Mouse (Mus musculus) right cerebral cortex, postnatal 10 days (tissue): Measurements from ENCODE around the gene Igf1r.

Experiments used
- DNase-seq, 2 experiments: peaks; one replicate each; pipeline ENCODE4 v3.0.0; 2021; ENCODE audit warnings: low spot score in 2 of 2

Igf1r gene

DNA sequence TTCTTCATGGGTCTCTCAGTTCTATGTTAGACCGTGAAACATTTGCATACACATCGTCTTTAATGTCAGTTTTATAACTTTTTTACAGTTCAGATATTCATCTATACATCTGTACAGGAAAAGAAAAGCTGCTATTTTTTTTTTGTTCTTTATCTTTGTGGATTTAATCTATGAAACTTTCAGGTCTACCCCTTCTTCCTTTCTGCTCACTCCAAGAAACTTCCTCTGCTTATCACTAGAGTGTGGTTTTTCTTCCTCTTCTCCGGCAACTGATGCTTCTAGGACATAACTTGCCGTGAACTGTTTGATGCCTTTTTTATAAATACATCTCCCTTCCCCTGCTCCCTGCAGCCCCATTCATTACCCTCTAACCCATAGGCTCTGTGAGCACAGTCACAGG is 275.0 kb downstream of the Igf1r start:
- DNase-seq, result no peak

DNA sequence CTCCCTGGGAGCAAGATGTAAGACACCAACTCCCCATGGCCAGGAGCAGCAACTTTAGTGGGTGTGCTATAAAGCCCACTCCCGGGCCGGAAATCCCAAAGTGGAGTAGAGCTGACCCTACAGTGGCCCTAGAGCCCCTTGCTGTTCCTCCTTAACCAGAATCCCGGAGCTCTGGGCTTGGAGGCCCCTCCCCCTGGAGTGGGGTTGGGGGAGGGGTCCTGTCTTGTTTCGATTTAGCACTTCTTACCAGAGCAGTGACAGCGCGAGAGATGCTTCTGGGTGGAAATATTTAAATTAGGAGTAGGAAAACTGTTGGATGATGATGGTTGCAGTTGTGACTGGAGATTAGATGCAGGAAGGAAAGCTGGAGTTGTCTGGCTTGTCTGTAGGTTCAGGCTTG is 275.9 kb downstream of the Igf1r start:
- DNase-seq, result no peak

- DNase-seq, result no peak
These were observed 278.2 kb downstream of the Igf1r start for GRCm38 (mm10) chr7:68230831-68231230.

DNA sequence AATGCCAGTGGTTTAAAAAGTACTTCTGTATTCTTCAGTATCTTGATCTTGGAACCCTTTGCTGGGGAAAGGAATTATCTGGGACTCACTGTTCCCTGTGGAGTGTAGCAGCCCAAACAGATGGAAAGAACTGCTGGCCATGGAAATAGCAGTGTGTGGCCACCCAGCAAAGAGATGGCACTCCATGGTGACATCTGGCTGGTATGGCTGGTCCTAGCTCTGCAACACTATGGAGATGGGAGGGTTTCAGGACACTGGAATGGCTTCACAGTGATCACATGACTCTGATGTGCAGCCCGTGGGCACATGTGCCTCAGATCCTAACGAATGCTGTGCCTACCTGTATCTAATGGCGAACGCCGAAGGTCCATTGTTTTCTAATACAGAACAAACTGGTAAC is 279.9 kb downstream of the Igf1r start:
- no peak for DNase-seq

- DNase-seq, result peak in 1 of 2 experiments; percentile 38
These were observed 281.1 kb downstream of the Igf1r start for GRCm38 (mm10) chr7:68233619-68234223.

GRCm38 (mm10) chr7:68236817-68237216 is 284.2 kb downstream of the Igf1r start:
- no peak for DNase-seq

- DNase-seq, result no peak
These were observed 286.7 kb downstream of the Igf1r start for GRCm38 (mm10) chr7:68239220-68239827.

GRCm38 (mm10) chr7:68241205-68241604 is 288.6 kb downstream of the Igf1r start:
- DNase-seq, result no peak

GRCm38 (mm10) chr7:68245681-68246080 is 293.1 kb downstream of the Igf1r start:
- no peak for DNase-seq

DNA sequence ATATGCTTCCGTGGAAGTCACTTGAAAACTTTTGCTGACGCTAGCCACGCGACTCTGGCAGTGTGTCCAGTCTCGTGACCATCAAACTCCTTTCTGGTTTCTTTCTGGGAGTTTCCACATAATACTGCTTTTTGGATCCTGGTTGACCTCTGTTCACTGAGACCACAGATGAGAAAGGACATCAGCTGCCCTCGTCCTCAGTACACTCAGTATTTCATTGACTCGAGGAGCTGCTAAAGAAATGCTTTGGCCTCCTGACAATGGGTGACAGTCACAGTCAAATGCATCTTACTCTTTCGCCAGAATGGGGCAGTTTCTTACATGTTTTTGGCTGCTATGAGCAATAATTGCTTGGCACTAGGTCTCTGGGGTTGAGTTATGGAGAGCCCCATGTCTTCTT is 293.6 kb downstream of the Igf1r start:
- DNase-seq, result no peak

DNA sequence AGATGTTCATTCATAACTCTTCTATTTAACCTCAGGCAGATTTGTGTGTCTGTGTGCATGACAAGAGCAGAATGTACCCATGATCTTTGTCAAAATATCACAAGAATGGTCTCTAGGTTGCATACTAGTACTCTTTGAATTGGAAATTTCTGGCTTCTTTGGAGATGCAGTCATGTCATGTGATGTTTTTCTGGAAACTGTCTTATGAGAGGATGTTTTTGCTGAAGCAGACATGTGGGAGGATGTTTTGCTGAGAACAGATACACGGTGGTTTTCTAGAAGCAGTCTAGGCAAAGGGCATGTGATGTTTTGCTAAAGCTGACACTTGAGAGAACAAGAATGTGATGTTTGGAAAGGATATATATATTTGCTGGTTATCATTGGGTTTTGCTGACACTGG is 297.8 kb downstream of the Igf1r start:
- no peak for DNase-seq

GRCm38 (mm10) chr7:68250902-68251301 is 298.3 kb downstream of the Igf1r start:
- no peak for DNase-seq

- no peak for DNase-seq
These were observed 305.1 kb downstream of the Igf1r start for GRCm38 (mm10) chr7:68257767-68258166.

DNA sequence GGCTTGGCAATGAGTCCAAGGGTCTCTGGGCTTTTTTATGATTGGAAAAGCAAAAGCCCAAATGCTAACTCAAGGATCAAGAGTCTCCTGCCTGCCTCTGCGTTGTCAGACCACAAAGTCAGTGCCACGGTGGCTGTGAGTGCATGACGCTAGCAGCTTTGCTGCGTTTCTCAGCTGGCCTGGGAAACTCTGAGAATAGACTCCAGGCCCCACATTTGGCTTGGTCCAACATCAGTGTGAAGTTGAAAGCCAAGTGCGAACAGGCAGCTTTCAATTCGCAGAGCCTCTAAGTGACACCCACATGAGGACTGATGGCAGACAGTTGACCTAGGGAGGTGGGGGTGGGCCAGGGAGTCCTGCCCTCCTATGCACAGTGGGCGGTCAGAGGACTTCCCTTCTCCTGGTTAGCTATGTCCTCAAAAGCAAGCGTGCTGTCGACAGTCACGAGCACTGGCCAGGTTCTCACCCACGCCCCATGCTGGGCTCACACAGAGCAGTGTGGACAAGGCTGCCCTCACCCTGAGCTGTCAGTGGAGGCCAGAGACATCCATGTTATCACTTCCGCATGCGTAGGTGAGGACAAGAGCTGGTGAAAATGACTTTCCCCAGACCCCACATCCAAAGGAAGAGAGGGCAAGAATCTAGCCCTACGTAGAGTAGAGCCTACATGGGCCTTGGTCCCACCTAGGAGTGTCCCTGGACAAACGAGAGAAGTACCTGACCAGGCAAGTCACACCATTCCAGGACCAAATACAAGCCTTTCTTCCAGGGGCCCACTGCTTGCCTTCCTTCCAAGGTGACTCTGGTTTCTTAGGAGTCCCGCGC is 305.9 kb downstream of the Igf1r start:
- DNase-seq, result no peak

DNA sequence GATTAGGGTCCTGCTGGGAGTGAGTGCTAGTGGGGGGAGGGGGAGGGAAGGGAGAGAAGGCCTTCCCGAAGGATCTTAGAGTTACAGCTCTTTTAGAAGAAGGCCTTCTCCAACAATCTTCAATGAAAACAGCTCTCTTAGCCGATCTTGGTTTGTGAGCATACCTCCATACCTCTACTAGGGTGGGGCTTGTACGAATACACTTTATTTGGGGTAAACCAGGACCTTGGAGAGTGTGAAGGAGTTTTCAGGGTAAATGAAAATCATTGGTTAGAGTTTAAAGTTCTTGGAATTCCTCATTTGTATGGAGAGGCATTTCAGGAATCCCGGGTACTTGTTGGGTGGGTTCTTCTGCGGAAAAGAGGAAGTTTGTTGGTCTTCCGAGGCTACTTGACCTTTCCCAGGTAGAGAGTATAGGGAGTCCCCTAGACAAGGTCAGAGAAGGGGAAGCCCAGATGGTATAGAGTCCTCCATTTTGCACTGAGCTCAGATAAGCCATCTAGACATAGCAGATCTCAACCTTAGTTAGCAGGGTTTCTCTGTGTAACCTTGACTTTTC is 307.0 kb downstream of the Igf1r start:
- DNase-seq, result no peak

DNA sequence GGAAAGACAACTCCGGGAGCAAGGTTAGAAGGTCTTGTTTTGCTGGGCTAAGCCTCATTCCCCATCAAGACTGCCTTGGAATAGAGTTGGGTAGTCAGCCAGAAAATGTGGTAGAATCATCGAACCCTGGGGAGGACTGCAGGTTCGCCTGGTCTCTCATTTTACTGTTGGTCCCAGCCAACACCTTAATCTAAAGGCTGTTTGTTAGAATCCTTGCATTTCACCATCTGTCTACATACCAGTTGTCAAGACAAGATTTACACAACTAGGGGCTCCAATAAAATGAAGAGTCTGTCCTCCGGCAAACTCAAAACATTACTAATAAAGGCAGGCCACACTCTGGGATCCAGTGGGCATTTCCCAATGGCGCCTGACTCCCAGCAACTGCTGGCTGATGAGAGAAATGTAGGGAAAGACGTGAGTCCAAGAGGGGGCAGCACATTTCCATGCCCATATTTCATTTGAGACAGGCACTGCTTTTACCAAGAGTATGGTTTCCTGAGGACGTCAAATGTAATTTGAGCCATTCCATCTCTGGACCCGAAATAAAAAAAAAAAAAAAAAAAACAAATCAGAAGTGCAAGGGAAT is 310.1 kb downstream of the Igf1r start:
- no peak for DNase-seq

- DNase-seq, result no peak
These were observed 310.9 kb downstream of the Igf1r start for GRCm38 (mm10) chr7:68263346-68264027.

GRCm38 (mm10) chr7:68264028-68264453 is 311.4 kb downstream of the Igf1r start, which contains the start of gene Pgpep1l:
Pgpep1l (minus strand) TSS chr7:68264233.
- DNase-seq, result peak; percentile 29 to 37

DNA sequence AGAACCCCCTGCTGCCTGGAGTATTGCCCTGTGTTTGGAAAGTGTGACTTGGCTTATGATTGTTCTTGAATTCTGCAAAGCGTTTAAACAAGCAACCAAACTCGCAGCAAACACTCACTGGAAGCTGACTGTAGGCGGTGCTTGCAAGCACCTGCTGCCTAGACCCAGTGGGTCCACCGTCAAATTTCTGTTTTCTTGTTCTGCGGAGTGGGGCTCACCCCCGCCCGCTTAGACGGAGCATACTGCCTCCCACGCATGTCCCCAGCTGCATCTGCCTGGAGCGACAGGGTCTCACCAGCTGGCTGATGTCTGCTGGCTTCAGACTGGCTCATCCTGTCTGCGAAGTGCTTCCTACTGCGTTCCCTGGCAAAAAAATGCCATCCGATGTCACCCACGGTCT is 311.9 kb downstream of the Igf1r start:
- peak; percentile 68 to 84 for DNase-seq

DNA sequence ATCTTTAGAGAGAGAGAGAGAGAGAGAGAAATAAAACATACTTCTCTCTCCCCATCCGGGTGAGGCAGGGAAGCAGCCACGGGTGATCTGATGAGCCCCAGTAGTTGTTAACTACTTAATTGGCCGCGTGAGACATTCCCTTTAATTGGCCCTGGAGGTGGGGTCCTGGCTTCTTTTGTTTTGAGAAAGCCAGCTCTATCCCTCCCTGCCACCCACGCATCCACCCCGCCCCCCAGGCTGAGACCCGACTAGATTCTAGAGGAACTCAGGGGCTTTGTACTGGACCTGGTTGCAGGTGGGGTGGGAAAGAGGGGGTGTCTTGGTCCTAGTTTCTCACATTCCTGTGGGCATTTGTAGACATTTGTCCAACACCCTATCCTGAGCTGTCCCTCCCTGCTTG is 312.8 kb downstream of the Igf1r start:
- no peak for DNase-seq

- DNase-seq, result no peak
These were observed 314.1 kb downstream of the Igf1r start for GRCm38 (mm10) chr7:68266691-68267090.

DNA sequence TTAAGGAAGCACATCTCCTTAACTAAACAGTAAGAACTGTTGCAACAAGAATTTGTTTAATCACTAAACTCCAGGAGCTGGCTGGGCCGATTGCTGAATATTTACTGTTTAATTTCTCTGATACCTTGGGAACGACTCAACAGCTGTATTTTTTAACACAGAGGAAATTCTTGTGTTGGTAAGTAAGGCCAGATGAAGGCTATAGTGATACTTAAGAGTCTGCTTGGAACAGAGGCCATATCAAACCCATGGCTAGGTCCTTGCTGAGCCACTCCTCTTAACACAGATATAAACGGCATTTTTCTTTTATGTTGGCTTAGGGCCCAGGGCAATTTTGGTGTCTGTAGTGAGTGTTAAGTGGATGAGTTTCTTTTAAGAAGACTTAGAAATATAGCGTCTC is 317.9 kb downstream of the Igf1r start:
- DNase-seq, result no peak
